Mouse (Mus musculus): ENCODE data around the gene Rec114. TPM values are rescaled to one million over a fixed set of nuclear protein-coding genes. Genes with fewer than 3 reads are reported as not detected.

Gene Rec114
- total RNA-seq, 2 experiments from 2014 or later, result 0.74 TPM; not detected in 1

GRCm38 (mm10) chr9:58719471-58719870 is 24.3 kb downstream of the Rec114 start:
- intact Hi-C loops (cut with DNase I), result no loop called here
- no peak for DNase-seq

- intact Hi-C loops (cut with DNase I), result loop anchor here (1.0 kb wide), 1 partner anchor 93 kb away; no protein-coding TSS in a partner anchor
- DNase-seq, result no peak
Measured at GRCm38 (mm10) chr9:58718964-58719363, 24.8 kb downstream of the Rec114 start.

GRCm38 (mm10) chr9:58716886-58717285 is 26.9 kb downstream of the Rec114 start:
- DNase-seq, result no peak
- intact Hi-C loops (cut with DNase I), result no loop called here

GRCm38 (mm10) chr9:58710642-58711041 is 33.1 kb downstream of the Rec114 start:
- no peak for DNase-seq
- intact Hi-C loops (cut with DNase I), result no loop called here

- DNase-seq, result peak; percentile 78
- intact Hi-C loops (cut with DNase I), result no loop called here
Measured at GRCm38 (mm10) chr9:58709939-58710338, 33.8 kb downstream of the Rec114 start.

GRCm38 (mm10) chr9:58707796-58708195 is 36.0 kb downstream of the Rec114 start:
- intact Hi-C loops (cut with DNase I), result no loop called here
- DNase-seq, result no peak

- intact Hi-C loops (cut with DNase I), result no loop called here
Measured at GRCm38 (mm10) chr9:58706024-58706423, 37.7 kb downstream of the Rec114 start.

GRCm38 (mm10) chr9:58703766-58704165 is 40.0 kb downstream of the Rec114 start:
- no peak for DNase-seq
- intact Hi-C loops (cut with DNase I), result no loop called here

More at GRCm38 (mm10) chr9:58706024-58706423, 37.7 kb downstream of the Rec114 start:
- no peak for DNase-seq

- DNase-seq, result no peak
- intact Hi-C loops (cut with DNase I), result no loop called here
Measured at GRCm38 (mm10) chr9:58701751-58702150, 42.0 kb downstream of the Rec114 start.

GRCm38 (mm10) chr9:58698486-58698885 is 45.3 kb downstream of the Rec114 start:
- DNase-seq, result no peak
- intact Hi-C loops (cut with DNase I), result no loop called here

GRCm38 (mm10) chr9:58691471-58691870 is 52.3 kb downstream of the Rec114 start:
- intact Hi-C loops (cut with DNase I), result no loop called here
- no peak for DNase-seq

GRCm38 (mm10) chr9:58690701-58691100 is 53.1 kb downstream of the Rec114 start:
- no peak for DNase-seq
- intact Hi-C loops (cut with DNase I), result no loop called here

- no peak for DNase-seq
- intact Hi-C loops (cut with DNase I), result no loop called here
Measured at GRCm38 (mm10) chr9:58688076-58688475, 55.7 kb downstream of the Rec114 start.

- DNase-seq, result no peak
- intact Hi-C loops (cut with DNase I), result no loop called here
Measured at GRCm38 (mm10) chr9:58685290-58685689, 58.5 kb downstream of the Rec114 start.

- no peak for DNase-seq
- intact Hi-C loops (cut with DNase I), result no loop called here
Measured at GRCm38 (mm10) chr9:58683372-58683771, 60.4 kb downstream of the Rec114 start.

GRCm38 (mm10) chr9:58682106-58682505 is 61.7 kb downstream of the Rec114 start:
- intact Hi-C loops (cut with DNase I), result no loop called here
- no peak for DNase-seq

- no peak for DNase-seq
- intact Hi-C loops (cut with DNase I), result no loop called here
Measured at GRCm38 (mm10) chr9:58681411-58681810, 62.4 kb downstream of the Rec114 start.

GRCm38 (mm10) chr9:58675371-58675770 is 68.4 kb downstream of the Rec114 start:
- DNase-seq, result no peak
- intact Hi-C loops (cut with DNase I), result no loop called here

GRCm38 (mm10) chr9:58674736-58675135 is 69.0 kb downstream of the Rec114 start:
- no peak for DNase-seq
- intact Hi-C loops (cut with DNase I), result no loop called here

GRCm38 (mm10) chr9:58672474-58672873 is 71.3 kb downstream of the Rec114 start:
- DNase-seq, result no peak
- intact Hi-C loops (cut with DNase I), result no loop called here

GRCm38 (mm10) chr9:58669819-58670218 is 73.9 kb downstream of the Rec114 start:
- intact Hi-C loops (cut with DNase I), result no loop called here
- DNase-seq, result no peak

- intact Hi-C loops (cut with DNase I), result no loop called here
- no peak for DNase-seq
Measured at GRCm38 (mm10) chr9:58669071-58669470, 74.7 kb downstream of the Rec114 start.

GRCm38 (mm10) chr9:58668171-58668570 is 75.6 kb downstream of the Rec114 start:
- DNase-seq, result no peak
- intact Hi-C loops (cut with DNase I), result no loop called here
